8 mouse cellular contexts compared by ENCODE assay signal in genomic region chr1:75925802-75926201, GRCm38 (mm10).
DNase-seq lines count a peak whose midpoint lies in the region; ATAC-seq lines count a peak whose summit lies in the region.

No protein-coding gene starts in this region.

- H3K36me3 ChIP-seq in midbrain, embryonic 12.5 days: no peaks in the 10 kb centered on the region

- H3K9ac ChIP-seq in midbrain, embryonic 12.5 days (replicated peaks): no peak overlapping the region

- H3K4me1 ChIP-seq in midbrain, embryonic 12.5 days: peaks cover 15% of the 10 kb centered on the region; the same call in 1 of the 2 replicates

- no peak overlapping the region for H3K4me3 ChIP-seq in midbrain, embryonic 12.5 days

- 8% methylated on average over 9 of the region's 9 CpGs for WGBS in midbrain, embryonic 12.5 days

- H3K27me3 ChIP-seq in midbrain, embryonic 12.5 days: peaks cover 12% of the 10 kb centered on the region

- peak; percentile 92 to 93 for DNase-seq in adrenal gland, postnatal 36 days
- peak; percentile 83 for DNase-seq in embryo, embryonic 11.5 days (ENCODE audit: low read depth, low spot score)
- DNase-seq in gastrocnemius, postnatal 25 days: peak; percentile 80
- peak; percentile 89 for DNase-seq in kidney, adult 18-20 months
- DNase-seq in left cerebral cortex, postnatal 14 days (ENCODE audit: low spot score in 2 of 2): peak; percentile 95 to 97
- DNase-seq in spleen, postnatal 36 days (ENCODE audit: low spot score in 2 of 2): peak; percentile 3 to 4
- no peak for DNase-seq in T-cell, adult 2 months (ENCODE audit: low spot score)

- H3K9me3 ChIP-seq in midbrain, embryonic 12.5 days: no peaks in the 10 kb centered on the region

- no peak overlapping the region for H3K27ac ChIP-seq in midbrain, embryonic 12.5 days (replicated peaks)

- ATAC-seq in midbrain, embryonic 12.5 days (ENCODE audit: low FRiP score, low read depth): peak; percentile 69; the same call in 1 of the 2 replicates

- intact Hi-C loops in left cerebral cortex, postnatal 14 days (cut with DNase I): loop anchor here (5.0 to 10.0 kb wide), 3 partner anchors 271 to 1591 kb away; partner anchors contain the start of gene Epha4

- H3K4me2 ChIP-seq in midbrain, embryonic 12.5 days (replicated peaks): peak overlapping the region; percentile 26; the same call in 1 of the 2 replicates
